12 mouse cellular contexts compared by ENCODE assay signal in the genomic region with DNA sequence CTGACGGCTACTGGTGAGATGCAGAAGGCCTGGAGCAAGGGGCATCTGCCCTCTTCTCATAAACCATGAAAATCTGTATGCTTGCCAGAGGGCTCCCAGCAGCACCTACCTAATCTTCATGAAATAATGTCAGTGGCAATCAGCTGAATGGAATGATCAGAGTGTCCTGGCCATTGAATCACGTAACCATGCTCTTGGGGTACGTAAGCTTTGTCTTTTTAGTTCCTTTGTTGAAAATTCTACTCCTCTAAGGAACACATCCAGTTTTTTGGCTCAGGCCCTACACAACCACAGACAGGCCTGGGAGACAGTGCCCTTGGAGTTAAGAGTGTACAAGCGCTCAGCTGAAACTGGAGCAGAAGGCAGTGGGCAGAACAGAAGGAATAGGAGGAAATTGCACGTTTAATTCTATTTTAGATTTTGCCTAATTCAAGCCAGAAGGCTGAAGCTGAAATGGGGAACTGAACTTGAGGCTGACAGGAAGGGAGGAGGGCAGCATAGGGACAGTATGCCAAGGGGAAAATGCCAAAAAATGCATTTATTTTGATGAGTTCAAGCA.
DNase-seq lines count a peak whose midpoint lies in the region; ATAC-seq and TF ChIP-seq lines count a peak whose summit lies in the region.
"Had no signal": no experiment of that assay in that cellular context is flagged by ENCODE, and none has a peak within 500 bp of the region (broad histone marks: within the 10 kb centered on the region; RNA-seq: fewer than 3 reads in every experiment).

No protein-coding gene starts in this region.

- no peak overlapping the region for H3K27ac ChIP-seq in MEL (ENCODE audit: control insufficient read depth, low read depth, low read length)
- H3K27ac ChIP-seq in forebrain, embryonic 13.5 days: no peak overlapping the region

- peak; percentile 95 for DNase-seq in heart, adult 11 months
- DNase-seq in heart, postnatal 14 days: no peak
- peak; percentile 18 for DNase-seq in MEL (ENCODE audit: low read depth, low spot score)
- peak; percentile 34 for DNase-seq in layer of hippocampus, postnatal 36 days
- no peak for DNase-seq in adrenal gland, adult 18-20 months (ENCODE audit: low spot score in 2 of 2)
- DNase-seq in urinary bladder, adult 18-20 months (ENCODE audit: low spot score in 2 of 2): no peak

- H3K36me3 ChIP-seq in MEL (ENCODE audit: control insufficient read depth in 1 of 2, insufficient read depth in 2 of 2, low read length in 2 of 2): peaks cover 3% of the 10 kb centered on the region in 2 experiments; a peak in 3 of 4 replicates
- peaks cover 69% of the 10 kb centered on the region for H3K36me3 ChIP-seq in forebrain, embryonic 13.5 days (ENCODE audit: poor library complexity, severe bottlenecking)

- ATAC-seq in common myeloid progenitor, adult 5-6 weeks (replicated peaks; ENCODE audit: low read depth, poor library complexity, severe bottlenecking): peak; percentile 83
- ATAC-seq in forebrain, embryonic 13.5 days: no peak
- ATAC-seq: inflammation-experienced regulatory T-cells, adult 6 months; midbrain, embryonic 16.5 days had no signal

- H3K9ac ChIP-seq in MEL (ENCODE audit: control insufficient read depth, low read depth, low read length, poor library complexity, severe bottlenecking): no peak overlapping the region
- H3K9ac ChIP-seq in forebrain, embryonic 13.5 days: no peak overlapping the region

- TF ChIP-seq CTCF in MEL (IDR thresholded peaks at IDR 0.05 in 2 of 3, conservative IDR thresholded peaks at IDR 0.05 in 1 of 3; ENCODE audit: control insufficient read depth in 1 of 3, insufficient read depth in 1 of 3, low read depth in 2 of 3, low read length in 3 of 3, poor library complexity in 1 of 3, severe bottlenecking in 1 of 3): no peak

- 91% methylated on average over 5 of the region's 5 CpGs for WGBS in forebrain, embryonic 13.5 days

- TF ChIP-seq RAD21 in MEL (IDR thresholded peaks at IDR 0.05; ENCODE audit: low read depth, low read length): no peak

- no peak for TF ChIP-seq POLR2A in MEL (IDR thresholded peaks at IDR 0.05; ENCODE audit: control insufficient read depth in 1 of 2, insufficient read depth in 1 of 2, low read depth in 1 of 2, low read length in 2 of 2, poor library complexity in 1 of 2)

- no peak overlapping the region for H3K4me2 ChIP-seq in forebrain, embryonic 13.5 days

- no peaks in the 10 kb centered on the region for H3K27me3 ChIP-seq in MEL (ENCODE audit: control insufficient read depth in 1 of 2, insufficient read depth in 2 of 2, low read length in 2 of 2)
- no peaks in the 10 kb centered on the region for H3K27me3 ChIP-seq in forebrain, embryonic 13.5 days
- H3K27me3 ChIP-seq: CH12.LX had no signal

- intact Hi-C loops in heart, postnatal 14 days (cut with DNase I): no loop called here

- no peak overlapping the region for H3K4me3 ChIP-seq in MEL (ENCODE audit: control insufficient read depth in 1 of 2, insufficient read depth in 1 of 2, low read depth in 2 of 2, low read length in 2 of 2)
- no peak overlapping the region for H3K4me3 ChIP-seq in forebrain, embryonic 13.5 days
- H3K4me3 ChIP-seq: erythroblast, embryonic 14.5 days had no signal

- no peaks in the 10 kb centered on the region for H3K79me2 ChIP-seq in MEL (ENCODE audit: control insufficient read depth, insufficient read depth, low read length, poor library complexity)

- H3K9me3 ChIP-seq in MEL (replicated peaks; ENCODE audit: insufficient read depth, low read length): no peaks in the 10 kb centered on the region
- no peaks in the 10 kb centered on the region for H3K9me3 ChIP-seq in forebrain, embryonic 13.5 days (replicated peaks)

- H3K4me1 ChIP-seq in MEL (ENCODE audit: control insufficient read depth in 1 of 2, insufficient read depth in 2 of 2, low read length in 2 of 2): peaks cover 0 to 4% of the 10 kb centered on the region in 2 experiments; a peak in 1 of 4 replicates
- H3K4me1 ChIP-seq in forebrain, embryonic 13.5 days: no peaks in the 10 kb centered on the region

- TF ChIP-seq EP300 in MEL (IDR thresholded peaks at IDR 0.05; ENCODE audit: low read depth in 1 of 2, low read length in 2 of 2): no peak

TF ChIP-seq in MEL, 35 proteins besides CTCF, POLR2A, EP300 and RAD21:
- no peak for TF ChIP-seq MAX (IDR thresholded peaks at IDR 0.05; ENCODE audit: low read length)
- no peak for TF ChIP-seq MYC (IDR thresholded peaks at IDR 0.05; ENCODE audit: low read depth, low read length)
- TF ChIP-seq POLR2AphosphoS5 (IDR thresholded peaks at IDR 0.05; ENCODE audit: borderline replicate concordance, low read depth, low read length): no peak
- TF ChIP-seq CHD1 (IDR thresholded peaks at IDR 0.05; ENCODE audit: low read depth, low read length): no peak
- no peak for TF ChIP-seq SMC3 (IDR thresholded peaks at IDR 0.05; ENCODE audit: low read depth, low read length)
- no peak for TF ChIP-seq UBTF (IDR thresholded peaks at IDR 0.05; ENCODE audit: borderline replicate concordance, insufficient read depth, low read depth, low read length)
- no peak for TF ChIP-seq BHLHE40 (IDR thresholded peaks at IDR 0.05; ENCODE audit: borderline replicate concordance, low read depth, low read length)
- no peak for TF ChIP-seq ZC3H11A (IDR thresholded peaks at IDR 0.05; ENCODE audit: low read depth, low read length)
- TF ChIP-seq E2F4 (IDR thresholded peaks at IDR 0.05; ENCODE audit: borderline replicate concordance, low read depth, low read length): no peak
- no peak for TF ChIP-seq GATA1 (IDR thresholded peaks at IDR 0.05; ENCODE audit: low read depth, low read length)
- TF ChIP-seq TCF12 (IDR thresholded peaks at IDR 0.05; ENCODE audit: low read depth, low read length): no peak
- no peak for TF ChIP-seq KAT2A (conservative IDR thresholded peaks at IDR 0.05; ENCODE audit: low read depth, low read length)

Comparison
In these comparisons a context has a peak if more than half of its experiments do, and no peak if none do; other contexts are left out.
1. DNase-seq: peak in heart, adult 11 months (single experiment), MEL (single experiment) and layer of hippocampus, postnatal 36 days (2 of 2); none in heart, postnatal 14 days (0 of 2), adrenal gland, adult 18-20 months (0 of 2) and urinary bladder, adult 18-20 months (0 of 2).